Mouse (Mus musculus): ENCODE results near the gene Smg5.

GRCm38 (mm10) chr3:88407529-88407928 lies 71.5 kb downstream of the Smg5 start:
- TF ChIP-seq CTCF (IDR thresholded peaks at IDR 0.05; ENCODE audit: low read depth) = no peak
- TF ChIP-seq EP300 (optimal IDR thresholded peaks at IDR 0.05) = no peak
